Mouse (Mus musculus) lung, adult 2 months (tissue): Measurements from ENCODE around the gene R3hdm2.

Experiments used
- CTCF ChIP-seq: fragments of 200-500 bp; IDR thresholded peaks from 2 replicates; pipeline ENCODE4 v1.5.1; 2011; ENCODE audit warnings: mild to moderate bottlenecking, low read length, control low read depth; ENCODE audit not compliant: insufficient read depth
- POLR2A ChIP-seq: fragments of 200-500 bp; IDR thresholded peaks from 2 replicates; pipeline ENCODE4 v1.6.1; 2011; ENCODE audit warnings: low read depth, mild to moderate bottlenecking, control low read depth, low read length, borderline replicate concordance; ENCODE audit errors: extremely low read depth

DNA sequence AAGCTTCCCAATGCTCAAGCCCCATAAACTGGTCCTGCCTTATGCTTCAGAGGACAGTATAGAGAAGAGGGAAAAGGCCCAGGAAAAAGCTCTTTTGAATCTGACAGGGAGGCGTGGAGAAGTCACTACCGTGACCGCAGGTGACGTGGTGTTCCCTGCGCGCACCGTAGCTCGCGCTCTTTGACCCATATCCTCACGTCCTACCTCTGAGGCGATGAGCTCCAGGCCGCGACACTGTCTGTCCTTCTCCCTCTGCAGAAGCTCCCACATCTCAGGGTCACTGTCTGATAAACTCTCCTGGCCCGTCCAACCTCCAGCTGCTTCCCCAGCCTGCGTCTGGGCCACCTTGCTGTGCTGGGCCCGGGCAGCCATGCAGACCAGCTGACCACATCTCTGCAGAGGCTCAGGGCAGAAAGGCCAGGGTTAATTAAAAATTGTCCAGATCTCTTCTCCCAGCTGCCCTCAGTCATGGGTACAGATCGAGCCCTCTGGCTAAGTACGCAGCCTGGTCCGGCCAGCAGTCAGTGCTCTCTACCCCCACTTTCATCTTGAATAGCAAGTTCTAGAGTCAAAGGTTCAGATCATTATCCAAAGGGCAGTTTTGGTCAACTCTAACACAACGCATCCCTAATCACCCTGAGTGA lies 140.7 kb downstream of the R3hdm2 start:
- no peak for TF ChIP-seq POLR2A
- TF ChIP-seq CTCF: no peak
